Mouse (Mus musculus) monocyte, adult 2 months (primary cell): ENCODE measurements around the gene Stat6.

Experiments used
- DNase-seq, 2 experiments: peaks; one replicate each; pipeline ENCODE4 v3.0.0; 2022; ENCODE audit warnings: low spot score in 2 of 2, low read depth in 1 of 2

The Stat6 gene

DNA sequence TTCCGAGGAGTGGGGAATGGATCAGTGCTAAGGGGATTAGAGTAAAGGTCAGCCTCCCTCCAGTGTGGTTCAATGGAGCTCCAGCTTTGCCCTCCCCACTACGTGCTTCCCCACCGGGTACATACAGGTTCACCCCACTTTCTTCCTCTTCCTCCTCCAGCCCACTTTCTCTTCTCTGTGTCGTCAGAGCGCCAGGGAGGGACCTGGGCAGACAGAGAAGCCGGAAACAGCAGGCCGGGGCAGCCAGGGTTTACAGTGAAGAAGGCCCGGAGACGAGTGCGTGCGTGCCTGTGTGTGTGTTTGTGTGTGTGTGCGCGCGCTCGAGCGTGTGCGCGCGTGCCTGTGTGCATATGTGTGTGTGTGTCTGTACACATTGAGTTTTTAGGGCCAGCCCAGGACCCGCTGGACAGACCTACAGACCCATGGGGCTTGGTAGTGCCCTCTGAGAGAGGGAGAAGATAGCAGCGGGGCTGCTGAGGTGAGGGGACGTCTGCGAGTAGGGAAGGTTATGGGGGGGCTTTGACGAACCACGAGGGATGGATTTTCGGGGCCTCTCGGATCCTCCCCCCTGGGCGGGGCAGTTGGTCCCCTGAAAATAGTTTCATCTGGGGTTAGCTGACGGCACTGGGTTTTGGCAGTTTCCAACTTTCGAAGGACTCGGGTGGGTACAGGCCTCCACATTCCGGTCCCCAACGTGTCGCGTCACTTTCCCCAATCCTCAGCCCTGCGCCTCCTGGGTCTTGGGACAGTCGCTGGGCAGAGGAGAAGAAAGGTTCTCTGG, at the start of gene Stat6:
TSS of gene Stat6 (plus strand) at position 215 of the 781 bp plus-strand sequence.
- peak; percentile 67 to 85 for DNase-seq

- DNase-seq: peak in 1 of 2 experiments; percentile 52
Observed at GRCm38 (mm10) chr10:127594405-127594804, 48.4 kb upstream of the Stat6 start.

- DNase-seq: no peak
Observed at GRCm38 (mm10) chr10:127594930-127595715, 47.7 kb upstream of the Stat6 start.

DNA sequence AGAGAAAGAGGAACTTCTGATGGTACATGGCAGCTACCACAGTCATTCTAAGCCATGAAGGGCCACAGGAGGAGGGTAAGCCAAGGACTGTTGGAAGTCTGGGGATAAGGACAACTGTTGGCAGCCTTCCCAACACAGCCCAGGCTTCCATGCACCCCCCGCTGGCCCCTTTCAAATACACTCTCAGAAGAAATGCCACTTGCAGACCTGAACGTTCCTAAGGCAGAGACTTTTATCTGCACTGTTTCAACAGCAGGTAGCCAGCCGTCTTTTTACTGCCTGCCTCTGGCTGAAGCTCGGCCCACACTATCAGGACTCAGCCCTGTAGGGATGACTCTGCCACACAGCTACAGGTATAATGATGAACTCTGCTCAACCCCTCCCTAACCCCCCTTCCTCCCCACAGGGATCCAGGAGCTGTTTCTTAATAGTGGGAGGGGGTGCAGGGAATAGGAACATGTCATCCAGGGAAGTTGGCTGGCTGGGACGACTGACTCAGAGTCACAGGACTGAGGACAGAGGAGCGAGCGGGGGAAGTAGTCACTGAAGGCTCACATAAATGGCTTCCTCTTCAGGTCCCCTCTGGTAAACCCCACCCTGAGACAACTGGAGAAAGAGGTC, 46.4 kb upstream of the Stat6 start:
- peak; percentile 74 to 78 for DNase-seq

- peak; percentile 75 to 76 for DNase-seq
Observed at GRCm38 (mm10) chr10:127597311-127597901, 45.4 kb upstream of the Stat6 start.

DNA sequence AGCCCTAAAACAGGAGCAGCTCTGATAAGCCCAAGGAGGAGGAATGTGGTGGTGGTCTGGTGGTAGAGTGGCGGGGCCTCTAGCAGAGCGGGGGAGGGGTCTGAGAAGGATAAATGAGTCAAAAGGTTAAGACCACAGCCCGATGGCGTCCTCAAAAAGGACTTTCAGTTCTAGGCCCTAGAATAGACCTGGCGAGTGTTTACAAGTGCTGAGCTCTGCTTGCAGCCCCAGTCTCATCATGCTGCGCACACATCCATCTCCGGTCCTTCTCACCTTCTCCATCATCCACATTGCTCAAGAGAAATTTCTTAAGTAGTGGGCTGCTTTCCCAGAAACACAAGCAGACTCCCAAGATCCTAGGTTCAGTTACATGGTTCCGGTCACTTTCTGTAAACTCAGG, 44.2 kb upstream of the Stat6 start:
- no peak for DNase-seq

DNA sequence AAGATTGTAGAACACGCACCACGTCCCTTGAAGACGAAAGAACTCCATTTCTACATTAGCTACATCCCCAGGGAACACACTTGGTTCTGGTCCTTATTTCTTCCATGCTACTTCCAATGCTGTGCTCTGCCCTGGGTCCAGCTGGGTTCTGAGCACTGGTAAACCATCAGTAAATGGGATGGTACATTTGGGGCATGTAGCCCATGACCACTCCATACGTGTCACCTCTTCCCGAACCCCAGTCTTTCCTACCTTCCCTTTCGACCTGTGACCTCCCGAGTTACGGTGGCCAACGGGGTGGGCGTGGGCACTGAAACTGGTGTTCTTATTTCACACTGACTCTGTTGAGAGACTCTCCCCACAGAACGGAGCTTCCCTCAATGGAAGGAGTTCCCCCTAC, 43.5 kb upstream of the Stat6 start:
- DNase-seq: no peak

DNA sequence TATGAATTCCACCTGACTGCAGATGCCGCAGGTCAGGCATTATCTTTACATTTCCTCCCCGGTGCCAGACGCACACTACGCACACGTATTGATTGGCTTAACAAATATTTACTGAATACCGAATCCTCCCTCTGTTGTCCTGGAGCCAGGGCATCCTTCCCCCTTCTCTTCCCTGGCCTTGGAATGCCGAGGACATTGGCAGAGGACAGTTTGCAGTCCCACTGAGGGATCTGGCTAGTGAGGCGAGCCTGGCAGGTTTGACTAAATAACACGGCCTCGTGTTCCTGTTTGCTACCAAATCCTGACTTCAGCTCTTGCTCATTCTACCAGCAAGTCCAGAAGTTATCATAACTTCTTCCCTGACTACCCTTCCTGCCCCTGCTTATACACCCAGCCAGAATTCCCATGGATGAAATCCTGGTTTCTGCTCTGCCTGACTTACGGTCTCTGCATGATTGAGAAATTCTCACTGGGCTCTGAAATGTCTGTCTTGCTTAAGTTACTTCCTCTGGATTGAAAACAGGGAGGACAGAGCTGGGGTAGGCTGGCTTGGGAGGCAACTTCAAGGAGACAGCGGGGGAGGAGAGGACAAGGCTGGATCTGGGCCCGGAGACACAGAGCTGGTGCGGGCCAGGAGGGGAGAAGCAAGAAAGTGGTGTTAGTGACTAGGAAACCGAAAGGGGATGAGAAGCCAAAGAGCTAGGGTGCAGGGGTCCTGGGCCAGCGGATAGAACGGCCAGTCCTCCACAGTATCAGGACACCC, 42.8 kb upstream of the Stat6 start:
- no peak for DNase-seq

- no peak for DNase-seq
Observed at GRCm38 (mm10) chr10:127602194-127602593, 40.6 kb upstream of the Stat6 start.

- DNase-seq: peak in 1 of 2 experiments; percentile 48
Observed at GRCm38 (mm10) chr10:127603437-127604371, 39.1 kb upstream of the Stat6 start.

DNA sequence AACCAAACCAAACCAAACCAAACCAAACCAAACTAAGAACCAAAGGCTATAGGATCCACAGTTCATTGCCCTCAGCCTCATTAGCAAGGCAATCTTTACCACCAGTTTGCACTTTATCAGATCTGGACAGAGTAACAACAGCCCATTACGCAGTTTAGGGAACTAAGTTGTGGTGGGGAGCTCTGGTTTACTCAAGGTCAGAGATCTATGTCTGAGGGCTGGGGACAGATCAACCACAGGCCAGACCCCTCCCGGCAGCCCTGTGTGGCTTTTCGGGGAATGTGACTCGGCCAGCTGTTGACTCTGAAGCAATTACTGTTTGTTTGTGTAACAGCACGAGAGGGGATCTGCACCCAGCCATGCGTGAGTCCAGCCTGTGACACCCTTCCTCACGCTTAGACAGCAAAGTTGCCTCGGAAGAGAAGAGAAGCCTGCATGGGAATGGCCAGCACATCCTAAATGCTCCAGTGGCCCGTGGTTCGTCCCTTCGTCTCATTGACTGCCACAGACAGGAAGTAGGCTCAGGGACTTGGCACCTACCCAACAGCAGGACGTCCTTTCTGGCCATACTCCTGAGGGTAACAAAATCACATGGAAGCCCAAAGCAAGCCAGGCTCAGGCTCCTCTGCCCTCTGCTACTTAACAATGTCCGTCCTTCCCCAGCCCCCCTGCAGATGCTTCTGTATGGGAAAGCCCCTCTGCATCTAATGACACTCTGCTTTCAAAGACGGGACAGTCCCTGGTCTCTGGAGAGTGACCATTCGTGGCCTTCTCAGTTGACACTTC, 38.1 kb upstream of the Stat6 start:
- peak; percentile 71 to 77 for DNase-seq

DNA sequence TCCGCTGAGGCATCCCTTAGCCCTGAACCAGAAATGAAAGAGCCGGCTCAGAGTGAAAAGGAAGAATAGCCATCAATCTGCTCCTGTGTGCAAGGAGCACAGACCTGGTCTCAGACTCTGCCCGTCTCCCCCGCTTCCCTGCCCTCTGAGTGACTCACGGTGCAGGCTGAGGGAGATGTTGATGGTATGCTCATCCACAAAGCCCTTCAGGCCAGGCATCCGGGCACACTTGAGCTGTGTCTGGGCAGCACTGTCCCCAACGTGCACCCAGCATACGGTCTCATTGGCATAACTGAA, 37.6 kb upstream of the Stat6 start:
- no peak for DNase-seq

DNA sequence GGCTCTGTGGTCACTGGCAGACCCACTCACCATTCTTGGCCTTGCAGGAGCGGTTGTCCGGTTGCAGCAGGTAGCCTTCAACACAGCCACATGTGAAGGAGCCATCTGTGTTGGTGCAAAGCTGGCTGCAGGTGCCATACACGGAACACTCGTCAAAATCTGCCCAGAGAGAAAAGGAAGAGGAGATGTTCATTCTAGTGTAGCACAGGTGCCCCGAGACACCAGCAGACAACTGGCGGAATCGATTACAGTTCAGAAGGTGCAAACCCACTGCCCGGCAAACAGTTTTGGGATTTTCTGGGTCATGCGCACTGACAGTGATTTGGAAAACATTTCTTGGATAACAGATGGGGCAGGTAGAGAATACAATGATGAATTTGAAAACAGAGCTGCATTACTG, 37.0 kb upstream of the Stat6 start:
- no peak for DNase-seq

GRCm38 (mm10) chr10:127607059-127607458, 35.7 kb upstream of the Stat6 start:
- DNase-seq: no peak

DNA sequence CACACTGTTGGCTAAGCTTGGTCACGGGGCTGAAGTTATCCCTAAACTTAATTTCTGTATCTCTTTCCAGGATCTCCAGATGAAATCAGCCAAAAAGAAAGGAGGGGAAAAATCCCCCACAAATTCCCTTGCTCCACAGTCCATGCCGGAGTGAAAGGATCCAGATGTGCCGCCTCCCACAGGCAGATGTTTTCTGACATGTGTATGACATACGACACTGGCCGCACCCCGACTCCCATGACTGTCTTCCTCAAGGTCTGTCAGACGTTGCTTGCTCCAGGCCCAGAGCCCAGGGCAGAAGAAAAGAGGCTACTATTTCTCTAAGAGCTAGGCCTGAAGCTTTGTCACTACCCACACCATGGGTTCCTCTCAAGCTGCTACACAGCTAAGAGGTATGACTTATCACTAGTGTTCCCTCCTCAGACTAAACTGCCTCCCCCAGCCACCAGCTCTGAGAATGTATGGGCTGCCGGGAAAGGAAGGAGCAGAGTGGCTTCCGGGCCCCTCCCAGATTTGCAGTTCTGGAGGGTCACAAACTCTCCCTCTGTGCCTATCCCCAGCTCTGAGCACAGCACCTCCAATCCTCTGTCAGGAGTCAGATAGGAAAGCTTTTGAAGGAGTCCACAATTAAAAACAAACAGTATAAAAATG, 33.2 kb upstream of the Stat6 start:
- no peak for DNase-seq

DNA sequence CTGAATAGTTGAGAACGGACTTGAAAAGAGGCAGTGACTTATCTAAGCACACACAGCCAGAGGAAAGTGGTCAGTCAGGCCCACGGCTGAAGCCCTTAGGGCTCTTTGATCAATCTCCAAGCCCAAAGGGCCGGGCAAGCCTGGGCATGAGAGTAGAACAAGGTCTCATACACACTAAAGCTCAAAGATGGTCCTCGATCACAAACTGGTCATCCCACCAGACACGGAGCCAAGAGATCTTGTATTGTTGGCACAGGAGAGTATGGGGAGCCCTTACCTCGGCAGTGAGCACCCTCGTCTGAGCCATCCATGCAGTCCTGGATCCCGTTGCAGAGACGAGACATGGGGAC, 32.7 kb upstream of the Stat6 start:
- DNase-seq: no peak

- DNase-seq: no peak
Observed at GRCm38 (mm10) chr10:127612079-127612775, 30.6 kb upstream of the Stat6 start.
